Mouse (Mus musculus) embryonic facial prominence, embryonic 11.5 days (tissue): Measurements from ENCODE around the gene Rnaset2b. TPM values are rescaled to one million over a fixed set of nuclear protein-coding genes. Genes with fewer than 3 reads are reported as not detected.
"Not testable (repeated sequence)": the region's sequence is repeated elsewhere in the genome, so short reads cannot be mapped to it uniquely, and the experiment has no call there.

Source experiments
- ATAC-seq: fragments of 200-750 bp; cut with Nextera tagmentation; replicated peaks from 2 replicates; pipeline ENCODE4 v1.8.0; 2017; ENCODE audit warnings: low read depth; ENCODE audit not compliant: insufficient number of reproducible peaks, low FRiP score, low TSS enrichment
- DNase-seq: peaks from one replicate; pipeline ENCODE4 v3.0.0-alpha.2; 2015; ENCODE audit warnings: low spot score
- H3K27ac ChIP-seq: fragments of 300-500 bp; sonication (generic); replicated peaks from 2 replicates; pipeline ENCODE4 v1.5.1; 2014; ENCODE audit warnings: mild to moderate bottlenecking, low read depth, low read length, control low read depth
- H3K27me3 ChIP-seq: fragments of 300-500 bp; sonication (generic); 2 replicates; pipeline ENCODE4 v1.6.1; 2014; ENCODE audit warnings: mild to moderate bottlenecking, low read length, moderate library complexity, mixed read lengths; ENCODE audit not compliant: control insufficient read depth, insufficient read depth
- H3K36me3 ChIP-seq: fragments of 300-500 bp; sonication (generic); replicated peaks from 2 replicates; pipeline ENCODE4 v1.6.1; 2014; ENCODE audit warnings: low read depth, mild to moderate bottlenecking, low read length, moderate library complexity, mixed read lengths; ENCODE audit not compliant: control insufficient read depth, insufficient read depth
- H3K4me1 ChIP-seq: fragments of 300-500 bp; sonication (generic); 2 replicates; pipeline ENCODE4 v1.6.1; 2014; ENCODE audit warnings: low read length, mixed read lengths; ENCODE audit not compliant: control insufficient read depth, insufficient read depth
- H3K4me2 ChIP-seq: fragments of 300-500 bp; sonication (generic); 2 replicates; pipeline ENCODE4 v1.6.1; 2014; ENCODE audit warnings: low read depth, mild to moderate bottlenecking, control low read depth, low read length, moderate library complexity
- H3K4me3 ChIP-seq: fragments of 300-500 bp; sonication (generic); 2 replicates; pipeline ENCODE4 v1.5.1; 2014; ENCODE audit warnings: low read depth, low read length, control low read depth
- H3K9ac ChIP-seq: fragments of 300-500 bp; sonication (generic); replicated peaks from 2 replicates; pipeline ENCODE4 v1.6.1; 2014; ENCODE audit warnings: mild to moderate bottlenecking, control low read depth, low read length
- H3K9me3 ChIP-seq: fragments of 300-500 bp; sonication (generic); replicated peaks from 2 replicates; pipeline ENCODE4 v1.6.1; 2016; ENCODE audit warnings: mild to moderate bottlenecking, low read length, inconsistent platforms, mixed read lengths; ENCODE audit not compliant: control insufficient read depth
- WGBS: fragments of 180-500 bp; shearing (Covaris S2); extraction: QIAGEN DNeasy Blood & Tissue Kit; methylation state at CpG from one replicate; pipeline ENCODE4 v1.1.7; 2014; 5-methylcytosine and 5-hydroxymethylcytosine counted together
- polyA plus RNA-seq: library from polyadenylated mRNA; unstranded; fragments of >200 nt; fragmentation: Nextera tagmentation; extraction: Ambion mirVana; gene quantifications from 2 replicates; pipeline ENCODE4 v1.2.1, GENCODE M21; 2014

Rnaset2b gene
- polyA plus RNA-seq, 1 experiment from 2014 or later, result 153 TPM

- not testable (repeated sequence) for ATAC-seq, H3K4me3 ChIP-seq, DNase-seq, H3K4me1 ChIP-seq, H3K9ac ChIP-seq, H3K4me2 ChIP-seq, H3K9me3 ChIP-seq, H3K36me3 ChIP-seq, H3K27me3 ChIP-seq, H3K27ac ChIP-seq
- WGBS, result no CpG with 5 or more reads among the region's 1 CpGs
Observed at GRCm38 (mm10) chr17:7014190-7014589, 43.8 kb downstream of the Rnaset2b start.

- peak; percentile 65 for ATAC-seq
- WGBS, result 15% methylated on average over 6 of the region's 14 CpGs
- H3K4me2 ChIP-seq, result not testable (repeated sequence)
Observed at GRCm38 (mm10) chr17:7025257-7025656, 54.8 kb downstream of the Rnaset2b start, which contains the start of gene Gm1604a. TSS of gene Gm1604a (plus strand) at chr17:7025568.

DNA sequence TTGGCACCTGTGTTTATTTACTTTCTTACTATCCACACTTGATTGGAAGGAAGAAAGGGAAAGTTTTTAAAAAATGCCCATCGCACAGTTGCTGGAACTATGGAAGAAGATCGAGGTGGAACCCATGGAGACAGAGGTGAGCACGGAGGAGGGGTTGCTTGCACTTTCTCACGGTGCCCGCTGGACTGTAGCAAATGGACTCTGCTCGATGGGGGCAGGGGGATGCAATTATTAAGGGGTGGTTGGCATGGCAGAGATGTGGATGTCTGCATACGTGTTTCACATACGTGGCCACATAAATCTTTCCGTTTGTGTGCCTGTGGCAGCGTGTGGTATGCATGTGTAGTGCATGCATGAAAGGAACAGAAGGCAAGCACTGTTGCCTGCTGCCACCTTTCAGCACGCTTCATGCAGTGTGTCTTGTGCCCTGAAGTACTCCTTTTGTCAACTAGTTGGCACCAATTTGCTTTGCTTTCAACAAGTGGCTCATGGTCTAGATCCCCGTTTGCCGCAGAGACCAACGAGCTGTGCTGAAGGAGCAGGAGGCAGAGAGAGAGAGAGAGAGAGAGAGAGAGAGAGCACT lies 55.4 kb downstream of the Rnaset2b start:
- not testable (repeated sequence) for H3K4me1 ChIP-seq, H3K27me3 ChIP-seq, H3K9ac ChIP-seq, H3K4me3 ChIP-seq, H3K9me3 ChIP-seq, ATAC-seq, H3K4me2 ChIP-seq, DNase-seq, H3K27ac ChIP-seq, H3K36me3 ChIP-seq
- WGBS, result 72% methylated on average over 3 of the region's 14 CpGs

More at GRCm38 (mm10) chr17:7025257-7025656, 54.8 kb downstream of the Rnaset2b start, which contains the start of gene Gm1604a:
- H3K36me3 ChIP-seq, H3K9ac ChIP-seq, H3K9me3 ChIP-seq, H3K4me3 ChIP-seq, H3K27ac ChIP-seq, DNase-seq, H3K27me3 ChIP-seq, H3K4me1 ChIP-seq: not testable (repeated sequence)

DNA sequence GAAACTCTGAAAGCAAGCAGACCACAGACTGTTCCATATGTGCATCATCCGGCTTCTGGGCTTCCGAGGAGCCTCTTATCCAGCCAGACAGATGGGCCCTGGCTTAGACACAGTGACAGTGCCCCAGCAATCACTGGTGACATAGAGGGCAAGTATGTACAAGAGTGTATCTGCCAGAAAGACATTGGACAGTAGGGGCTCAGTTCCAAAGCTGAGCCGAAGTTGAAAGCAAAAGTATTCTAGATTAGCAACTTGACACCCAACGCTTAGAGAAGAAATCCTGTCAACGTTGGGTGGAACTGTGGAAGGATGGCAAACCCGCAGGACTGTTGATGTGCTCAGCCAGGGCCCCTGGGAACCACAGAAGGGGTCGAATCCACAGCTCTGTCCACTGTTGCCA lies 59.8 kb downstream of the Rnaset2b start:
- H3K36me3 ChIP-seq, H3K4me2 ChIP-seq, H3K9me3 ChIP-seq, DNase-seq, H3K27ac ChIP-seq, ATAC-seq, H3K4me1 ChIP-seq, H3K9ac ChIP-seq, H3K4me3 ChIP-seq, H3K27me3 ChIP-seq: not testable (repeated sequence)
- 65% methylated on average over 5 of the region's 7 CpGs for WGBS

DNA sequence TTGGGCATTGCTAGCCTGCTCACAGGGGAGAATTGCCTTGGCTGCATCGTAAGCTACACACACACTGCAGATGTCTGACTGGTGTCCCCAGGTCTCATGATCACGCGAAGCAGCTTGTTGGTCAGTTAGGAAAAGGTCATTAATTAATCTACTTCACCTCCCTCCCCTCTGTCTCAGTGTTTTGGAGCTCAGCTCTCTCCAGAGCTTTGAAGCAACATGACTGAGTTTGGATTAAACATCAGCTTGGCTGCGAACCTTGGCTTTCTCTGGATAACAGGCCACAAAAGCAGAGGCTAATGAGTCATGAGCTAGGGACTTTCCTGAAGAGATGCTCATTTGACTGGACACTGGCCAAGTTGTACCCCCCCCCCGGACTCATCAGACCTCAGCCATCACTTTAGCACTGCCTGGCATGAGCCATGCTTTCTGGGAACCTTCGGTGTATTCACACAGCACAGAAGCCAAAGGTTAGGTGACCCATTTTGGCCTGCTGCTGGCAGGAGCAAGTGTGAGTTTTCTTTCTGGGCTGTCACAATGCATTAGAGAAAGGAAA lies 60.3 kb downstream of the Rnaset2b start:
- H3K4me2 ChIP-seq, H3K27me3 ChIP-seq, H3K9ac ChIP-seq, DNase-seq, H3K4me3 ChIP-seq, H3K4me1 ChIP-seq, ATAC-seq, H3K27ac ChIP-seq, H3K9me3 ChIP-seq, H3K36me3 ChIP-seq: not testable (repeated sequence)
- 49% methylated on average over 3 of the region's 6 CpGs for WGBS

- 60% methylated on average over 2 of the region's 17 CpGs for WGBS
- DNase-seq, result not testable (repeated sequence)
Observed at GRCm38 (mm10) chr17:7033192-7034166, 63.0 kb downstream of the Rnaset2b start.

More at GRCm38 (mm10) chr17:7033192-7034166, 63.0 kb downstream of the Rnaset2b start:
- H3K36me3 ChIP-seq, H3K27ac ChIP-seq, H3K27me3 ChIP-seq, H3K9me3 ChIP-seq, H3K9ac ChIP-seq, H3K4me2 ChIP-seq, H3K4me1 ChIP-seq, H3K4me3 ChIP-seq, ATAC-seq: not testable (repeated sequence)
